Mouse (Mus musculus) liver, postnatal 0 days (tissue): Measurements from ENCODE around the gene Ric8b.

Experiments used
- CTCF ChIP-seq: sonication (generic); IDR thresholded peaks from 2 replicates; pipeline ENCODE4 v1.5.1; 2016; ENCODE audit warnings: antibody characterized with exemption, low read depth
- EP300 ChIP-seq: IDR thresholded peaks from 2 replicates; pipeline ENCODE4 v1.6.1; 2016; ENCODE audit warnings: antibody characterized with exemption, low read depth, mild to moderate bottlenecking

DNA sequence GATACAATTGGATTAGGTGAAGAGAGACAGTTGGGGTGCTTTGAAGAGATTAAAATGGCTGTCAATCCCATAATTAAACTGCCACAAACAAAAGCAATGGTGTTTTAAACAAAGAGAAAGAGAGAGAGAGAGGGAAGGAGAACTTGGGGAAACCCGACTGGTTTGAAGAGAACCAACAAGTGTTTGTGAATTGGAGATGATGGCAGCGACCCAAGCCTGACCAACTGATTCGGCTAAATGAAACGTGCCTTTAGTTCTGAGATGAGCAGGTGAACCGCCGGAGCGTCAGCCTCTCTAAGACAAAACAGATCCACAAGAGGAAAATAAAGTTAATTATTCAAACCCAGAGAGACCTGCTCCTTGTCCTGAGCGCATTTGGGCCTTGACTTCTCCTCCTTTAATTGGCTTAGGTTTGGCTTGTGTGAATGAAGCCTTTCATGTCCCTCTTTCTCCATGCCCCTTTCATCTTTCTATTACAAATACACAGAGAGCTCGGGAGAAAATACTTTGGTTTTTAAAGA is 97.1 kb downstream of the Ric8b start:
- TF ChIP-seq CTCF (no peak), EP300 (no peak)
